Mouse (Mus musculus) kidney, postnatal 0 days (tissue): ENCODE measurements around the gene Esyt2. TPM values are rescaled to one million over a fixed set of nuclear protein-coding genes. Genes with fewer than 3 reads are reported as not detected.

Source experiments
- ATAC-seq: fragments of 200-750 bp; cut with Nextera tagmentation; replicated peaks from 2 replicates; pipeline ENCODE4 v1.8.0; 2017; ENCODE audit warnings: low read depth, moderate number of reproducible peaks, moderate TSS enrichment, moderate library complexity; ENCODE audit not compliant: low FRiP score
- DNase-seq: peaks from one replicate; pipeline ENCODE4 v3.0.0-alpha.2; 2016; ENCODE audit warnings: low spot score
- H3K27ac ChIP-seq: fragments of 300-500 bp; sonication (generic); 2 replicates; pipeline ENCODE4 v1.5.1; 2014; ENCODE audit warnings: mild to moderate bottlenecking
- H3K27me3 ChIP-seq: fragments of 300-500 bp; sonication (generic); 2 replicates; pipeline ENCODE4 v1.6.1; 2014; ENCODE audit warnings: low read length, mixed read lengths; ENCODE audit not compliant: insufficient read depth
- H3K36me3 ChIP-seq: fragments of 300-500 bp; sonication (generic); 2 replicates; pipeline ENCODE4 v1.6.1; 2014; ENCODE audit warnings: low read length, mixed read lengths; ENCODE audit not compliant: insufficient read depth
- H3K4me1 ChIP-seq: fragments of 300-500 bp; sonication (generic); replicated peaks from 2 replicates; pipeline ENCODE4 v1.6.1; 2014; ENCODE audit warnings: antibody characterized with exemption, low read length, mixed read lengths; ENCODE audit not compliant: insufficient read depth
- H3K4me2 ChIP-seq: fragments of 300-500 bp; sonication (generic); 2 replicates; pipeline ENCODE4 v1.6.1; 2014; ENCODE audit warnings: mild to moderate bottlenecking, low read length, moderate library complexity, mixed read lengths
- H3K4me3 ChIP-seq: fragments of 300-500 bp; sonication (generic); replicated peaks from 2 replicates; pipeline ENCODE4 v1.5.1; 2014; ENCODE audit warnings: low read depth, low read length
- H3K9ac ChIP-seq: fragments of 300-500 bp; sonication (generic); 2 replicates; pipeline ENCODE4 v1.6.1; 2014; ENCODE audit warnings: low read depth, low read length
- H3K9me3 ChIP-seq: fragments of 300-500 bp; sonication (generic); replicated peaks from 2 replicates; pipeline ENCODE4 v1.6.1; 2016; ENCODE audit warnings: low read length, inconsistent platforms, mixed read lengths
- CTCF ChIP-seq: IDR thresholded peaks from 2 replicates; pipeline ENCODE4 v1.5.1; 2016; ENCODE audit warnings: antibody characterized with exemption, low read depth, mild to moderate bottlenecking, moderate library complexity
- WGBS: fragments of 180-500 bp; shearing (Covaris S2); extraction: QIAGEN DNeasy Blood & Tissue Kit; methylation state at CpG from one replicate; pipeline ENCODE4 v1.1.7; 2014; 5-methylcytosine and 5-hydroxymethylcytosine counted together
- polyA plus RNA-seq: library from polyadenylated mRNA; unstranded; fragments of >200 nt; fragmentation: Nextera tagmentation; extraction: Ambion mirVana; gene quantifications from 2 replicates; pipeline ENCODE4 v1.2.1, GENCODE M21; 2015

Gene Esyt2
- polyA plus RNA-seq, 1 experiment from 2014 or later = 13.9 TPM

DNA sequence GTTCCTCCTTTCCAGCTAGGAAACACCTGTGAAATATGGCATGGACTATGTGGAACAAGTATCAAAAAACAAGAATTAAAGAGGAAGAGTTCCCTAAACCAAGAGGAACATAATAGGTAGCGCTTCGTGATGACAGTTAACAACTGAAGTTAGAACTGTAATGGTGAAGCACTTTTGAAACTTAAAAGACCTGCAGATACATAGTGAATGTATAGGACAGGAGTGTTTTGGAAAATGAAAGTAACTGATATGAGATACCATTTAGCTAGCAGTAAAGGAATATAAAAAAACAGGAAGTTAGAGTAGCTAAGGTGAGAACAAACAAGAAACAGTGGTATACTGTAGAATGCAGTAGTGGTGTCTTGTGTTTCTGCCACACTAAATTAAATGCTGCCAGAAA lies 1.9 kb downstream of the Esyt2 start:
- Histone ChIP-seq H3K9ac (no peak overlapping the region), H3K36me3 (no peaks in the 10 kb centered on the region), H3K4me2 (no peak overlapping the region), H3K27ac (no peak overlapping the region), H3K9me3 (no peaks in the 10 kb centered on the region), H3K4me1 (0 out of 2 replicates have a peak, but pooled peaks cover 3% of the 10 kb centered on the region), H3K27me3 (no peaks in the 10 kb centered on the region), H3K4me3 (no peak overlapping the region)
- no peak for TF ChIP-seq CTCF
- 81% methylated on average over 2 of the region's 2 CpGs for WGBS
- DNase-seq (no peak), ATAC-seq (no peak)

DNA sequence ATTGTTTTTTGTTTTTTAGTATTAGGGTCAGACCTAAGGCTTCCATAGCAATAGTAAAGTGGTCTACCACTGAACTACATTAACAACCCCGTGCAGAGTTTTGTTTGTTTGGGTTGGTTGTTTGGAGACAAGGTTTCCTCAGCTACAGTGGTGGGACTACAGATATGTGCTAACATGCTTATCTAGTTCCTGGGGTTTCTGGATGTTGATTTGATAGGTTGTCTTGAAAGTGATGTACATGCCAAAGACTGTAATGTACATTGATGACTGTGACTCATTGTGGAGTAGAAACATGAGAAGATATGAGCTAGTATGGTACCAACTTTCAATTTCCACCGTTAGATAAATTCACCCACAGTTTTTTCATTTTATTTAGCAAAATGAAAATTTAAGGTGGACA lies 2.5 kb downstream of the Esyt2 start:
- Histone ChIP-seq H3K9ac (no peak overlapping the region), H3K27ac (no peak overlapping the region), H3K4me1 (0 out of 2 replicates have a peak, but pooled peaks cover 3% of the 10 kb centered on the region), H3K27me3 (no peaks in the 10 kb centered on the region), H3K4me3 (no peak overlapping the region), H3K36me3 (no peaks in the 10 kb centered on the region), H3K9me3 (no peaks in the 10 kb centered on the region), H3K4me2 (no peak overlapping the region)
- no peak for TF ChIP-seq CTCF
- WGBS = 85% methylated on average over 2 of the region's 2 CpGs
- DNase-seq = no peak
- no peak for ATAC-seq

DNA sequence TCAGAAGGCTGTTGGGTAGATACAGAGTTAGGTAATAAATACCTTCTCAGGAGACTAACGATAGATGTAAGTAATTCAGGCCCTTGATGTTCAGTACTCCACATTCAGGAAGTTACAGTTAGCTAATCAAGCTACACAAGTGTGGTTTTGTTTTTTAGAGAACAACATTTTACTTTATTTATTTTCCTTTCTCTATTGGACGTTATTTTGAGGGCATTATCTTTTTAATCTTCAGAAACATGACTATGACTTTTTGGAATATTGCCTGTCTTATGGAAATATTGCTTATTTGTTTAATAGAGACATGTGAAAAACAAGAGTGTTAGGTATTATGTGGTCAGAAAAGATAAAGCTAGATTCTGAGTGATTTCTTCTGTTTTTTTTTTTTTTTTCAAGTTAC lies 12.2 kb downstream of the Esyt2 start:
- no peak overlapping the region for H3K27ac ChIP-seq
- H3K9ac ChIP-seq = no peak overlapping the region
- no peaks in the 10 kb centered on the region for H3K9me3 ChIP-seq
- WGBS = 51% methylated on average over 2 of the region's 2 CpGs
- ATAC-seq (no peak), DNase-seq (no peak)
- H3K27me3 ChIP-seq = no peaks in the 10 kb centered on the region
- no peak overlapping the region for H3K4me3 ChIP-seq
- TF ChIP-seq CTCF = no peak
- no peaks in the 10 kb centered on the region for H3K4me1 ChIP-seq
- no peak overlapping the region for H3K4me2 ChIP-seq
- no peaks in the 10 kb centered on the region for H3K36me3 ChIP-seq

DNA sequence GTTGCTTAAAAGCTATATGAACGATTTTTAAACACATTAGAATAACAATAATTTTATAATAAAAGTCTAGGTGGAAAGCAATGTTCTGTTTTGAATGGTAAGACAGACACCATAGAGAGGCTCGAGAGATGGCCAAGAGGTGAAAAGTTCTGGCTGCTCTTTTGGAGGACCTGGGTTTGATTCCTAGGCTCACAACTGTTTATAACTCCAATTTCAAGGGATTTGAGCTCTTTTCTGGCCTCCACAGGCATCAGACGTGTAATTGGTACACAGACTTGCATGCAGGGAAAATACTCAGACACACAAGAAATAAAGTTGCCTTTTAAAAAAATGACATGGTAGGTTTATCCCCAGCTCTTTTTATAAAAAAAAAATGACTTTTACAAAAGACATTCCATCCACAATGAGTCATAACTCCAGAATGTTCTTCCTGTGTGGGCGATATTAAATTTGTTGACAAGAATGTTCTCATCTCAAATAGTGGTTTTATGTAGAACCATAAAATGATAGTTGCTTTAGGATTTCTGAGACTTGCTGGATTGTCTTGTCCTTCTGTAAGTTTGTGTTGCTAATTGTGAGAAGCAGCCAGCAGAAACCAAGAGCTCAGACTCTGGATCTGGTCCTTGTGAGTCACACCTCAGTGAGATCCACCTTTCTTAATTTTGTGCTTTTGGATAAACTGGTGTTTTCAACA lies 12.8 kb downstream of the Esyt2 start:
- no peaks in the 10 kb centered on the region for H3K9me3 ChIP-seq
- H3K27me3 ChIP-seq = no peaks in the 10 kb centered on the region
- no peaks in the 10 kb centered on the region for H3K36me3 ChIP-seq
- DNase-seq = peak; percentile 68
- no peak overlapping the region for H3K4me2 ChIP-seq
- no peak overlapping the region for H3K4me3 ChIP-seq
- no peaks in the 10 kb centered on the region for H3K4me1 ChIP-seq
- ATAC-seq = no peak
- 0 out of 2 replicates have a peak overlapping the region, but pooled peaks have one; percentile 50 for H3K27ac ChIP-seq
- no peak for TF ChIP-seq CTCF
- 68% methylated on average over 4 of the region's 4 CpGs for WGBS
- H3K9ac ChIP-seq = no peak overlapping the region

DNA sequence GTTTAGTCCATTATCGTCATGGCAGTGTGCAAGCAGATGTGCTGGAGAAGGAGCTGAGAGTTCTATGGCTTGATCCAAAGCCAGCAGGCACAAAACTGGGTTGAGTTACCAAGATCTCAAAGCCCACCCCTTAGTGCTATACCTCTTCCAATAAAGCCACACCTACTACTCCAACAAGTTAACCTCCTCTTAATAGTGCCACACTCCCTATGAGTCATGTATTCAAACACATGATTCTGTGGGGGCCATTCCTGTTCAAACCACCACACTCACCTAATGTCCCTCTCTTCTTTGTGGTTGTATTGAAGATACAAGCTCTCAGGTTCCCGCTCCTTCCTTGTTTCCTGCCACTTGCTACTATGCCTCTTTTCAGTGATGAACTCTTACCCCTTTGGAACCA lies 18.9 kb downstream of the Esyt2 start:
- H3K27ac ChIP-seq = no peak overlapping the region
- H3K9ac ChIP-seq = no peak overlapping the region
- WGBS = 97% methylated on average over 2 of the region's 2 CpGs
- no peaks in the 10 kb centered on the region for H3K9me3 ChIP-seq
- DNase-seq = no peak
- ATAC-seq = no peak
- no peak overlapping the region for H3K4me2 ChIP-seq
- H3K27me3 ChIP-seq = no peaks in the 10 kb centered on the region
- H3K4me1 ChIP-seq = no peaks in the 10 kb centered on the region
- H3K4me3 ChIP-seq = no peak overlapping the region
- H3K36me3 ChIP-seq = no peaks in the 10 kb centered on the region
- TF ChIP-seq CTCF = no peak

DNA sequence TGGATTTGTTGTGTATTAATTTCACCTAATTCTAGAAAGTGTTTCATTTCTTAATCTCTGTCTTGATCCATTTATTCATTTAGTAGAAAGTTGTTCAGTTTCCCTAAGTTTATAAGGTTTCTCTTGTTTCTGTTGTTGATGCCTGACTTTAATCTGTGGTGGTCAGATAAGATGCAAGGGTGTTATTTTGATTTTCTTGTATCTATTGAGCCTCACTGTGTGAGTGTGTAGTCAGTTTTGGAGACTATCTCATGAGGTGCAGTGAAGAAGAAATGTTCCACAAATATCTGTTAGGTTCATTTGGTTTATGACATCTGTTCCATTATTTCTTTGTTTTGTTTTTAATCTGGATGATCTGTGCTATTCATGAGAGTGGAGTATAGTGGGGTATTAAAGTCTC lies 21.2 kb downstream of the Esyt2 start:
- DNase-seq (no peak), ATAC-seq (no peak)
- Histone ChIP-seq H3K9me3 (no peaks in the 10 kb centered on the region), H3K4me2 (no peak overlapping the region), H3K27ac (no peak overlapping the region), H3K36me3 (no peaks in the 10 kb centered on the region), H3K4me3 (no peak overlapping the region), H3K4me1 (no peaks in the 10 kb centered on the region), H3K27me3 (no peaks in the 10 kb centered on the region), H3K9ac (no peak overlapping the region)
- no peak for TF ChIP-seq CTCF

DNA sequence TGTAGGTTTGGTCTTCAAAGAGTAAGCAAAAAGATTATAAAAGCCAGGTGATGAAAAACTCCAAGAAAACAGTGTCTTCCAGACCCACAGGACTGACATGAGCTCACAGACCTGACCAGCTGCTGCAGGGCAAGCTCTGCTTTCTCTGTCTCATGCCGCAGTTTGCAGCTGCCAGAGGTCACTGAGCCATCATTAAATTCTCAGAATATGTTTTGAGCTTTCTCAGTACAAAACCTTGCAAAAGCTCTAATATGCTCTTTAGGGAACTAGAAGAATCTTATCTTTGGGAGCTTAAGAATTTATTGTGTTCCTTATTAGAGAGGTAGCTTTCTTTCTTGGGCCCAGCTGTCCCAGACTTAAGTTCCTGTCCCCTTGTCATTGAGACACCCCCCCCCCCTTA lies 25.0 kb downstream of the Esyt2 start:
- Histone ChIP-seq H3K27ac (no peak overlapping the region), H3K4me3 (no peak overlapping the region), H3K9me3 (no peaks in the 10 kb centered on the region), H3K4me2 (no peak overlapping the region), H3K27me3 (no peaks in the 10 kb centered on the region), H3K4me1 (no peaks in the 10 kb centered on the region), H3K36me3 (no peaks in the 10 kb centered on the region), H3K9ac (no peak overlapping the region)
- ATAC-seq (no peak), DNase-seq (peak; percentile 21)
- 37% methylated on average over 1 of the region's 1 CpGs for WGBS
- TF ChIP-seq CTCF = no peak
